Mouse (Mus musculus) stomach, postnatal 0 days (tissue): Measurements from ENCODE around the gene Shisal2b.

Source experiments
- CTCF ChIP-seq: IDR thresholded peaks from 2 replicates; pipeline ENCODE4 v1.5.1; 2016; ENCODE audit warnings: antibody characterized with exemption, low read depth, mild to moderate bottlenecking, moderate library complexity
- EP300 ChIP-seq: optimal IDR thresholded peaks from 2 replicates; pipeline ENCODE3; 2016; ENCODE audit warnings: antibody characterized with exemption

DNA sequence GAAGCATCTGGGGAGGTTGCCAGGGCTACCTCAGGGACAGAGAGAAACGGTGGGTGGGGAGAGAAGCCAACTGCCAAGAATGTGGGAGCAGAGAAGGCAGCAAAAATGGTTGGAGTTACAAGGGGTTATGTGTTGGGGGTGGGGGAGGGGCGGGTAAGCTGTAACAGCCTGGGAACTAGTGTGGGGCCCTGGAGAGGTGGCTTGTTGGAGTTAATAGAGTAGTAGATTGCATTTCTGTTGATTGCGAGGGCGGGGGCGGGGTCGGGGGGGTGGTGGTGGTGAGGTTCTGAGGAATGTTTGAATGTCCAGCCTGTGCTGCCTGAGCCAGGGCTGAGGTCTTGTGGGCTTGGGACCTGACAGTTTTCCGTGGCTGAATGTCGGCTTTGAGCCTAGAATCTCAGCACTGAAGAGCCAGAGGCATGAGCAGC is 41.3 kb downstream of the Shisal2b start:
- TF ChIP-seq CTCF (no peak), EP300 (no peak)
